Mouse (Mus musculus) macrophage (primary cell): ENCODE data around the gene Elavl2. TPM values are rescaled to one million over a fixed set of nuclear protein-coding genes. Genes with fewer than 3 reads are reported as not detected.

Experiments used
- H3K27ac ChIP-seq: fragments of 350-480 bp; formaldehyde crosslinking; 2 replicates; pipeline ENCODE4 v1.9.0; 2021
- H3K36me3 ChIP-seq: fragments of 350-480 bp; formaldehyde crosslinking; 2 replicates; pipeline ENCODE4 v1.9.0; 2021; ENCODE audit errors: inconsistent target
- H3K4me3 ChIP-seq: fragments of 350-480 bp; formaldehyde crosslinking; 2 replicates; pipeline ENCODE4 v1.9.0; 2021; ENCODE audit errors: inconsistent target
- H3K79me2 ChIP-seq: fragments of 350-480 bp; formaldehyde crosslinking; 2 replicates; pipeline ENCODE4 v1.9.0; 2021; ENCODE audit errors: inconsistent target
- WGBS: methylation state at CpG from one replicate; pipeline ENCODE4 v1.1.7; 2026; ENCODE audit warnings: inconsistent platforms; ENCODE audit not compliant: missing documents; 5-methylcytosine and 5-hydroxymethylcytosine counted together
- polyA plus RNA-seq: library from polyadenylated mRNA; stranded (reverse); fragments of 250-400 nt; gene quantifications from 3 replicates; pipeline ENCODE4 v1.2.4, GENCODE M21; 2018; ENCODE audit warnings: inconsistent platforms

Elavl2 gene
- polyA plus RNA-seq, 1 experiment from 2014 or later = not detected

DNA sequence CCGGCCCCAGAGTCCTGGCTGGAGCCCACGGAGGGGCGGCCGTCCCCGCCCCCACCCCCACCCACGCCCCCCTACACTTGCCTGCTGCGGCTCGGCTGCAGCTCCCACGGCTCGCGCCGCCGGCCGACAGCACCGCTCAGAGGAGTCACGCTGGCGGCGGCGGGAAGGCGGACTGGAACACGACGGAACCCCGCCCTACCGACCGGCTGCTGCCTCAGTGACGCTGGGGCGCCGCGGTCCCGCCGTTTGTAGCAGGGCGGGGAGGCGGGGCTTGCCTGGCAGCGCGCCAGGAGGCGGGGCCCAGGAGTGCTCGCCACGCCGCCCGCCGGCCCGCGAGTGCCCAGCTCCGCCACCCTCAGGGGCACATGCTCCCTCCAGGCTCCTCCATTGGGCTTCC is 28.8 kb downstream of the Elavl2 start:
- no peaks in the 10 kb centered on the region for H3K79me2 ChIP-seq
- 3% methylated on average over 41 of the region's 44 CpGs for WGBS
- no peak overlapping the region for H3K4me3 ChIP-seq
- no peaks in the 10 kb centered on the region for H3K36me3 ChIP-seq
- H3K27ac ChIP-seq = no peak overlapping the region

DNA sequence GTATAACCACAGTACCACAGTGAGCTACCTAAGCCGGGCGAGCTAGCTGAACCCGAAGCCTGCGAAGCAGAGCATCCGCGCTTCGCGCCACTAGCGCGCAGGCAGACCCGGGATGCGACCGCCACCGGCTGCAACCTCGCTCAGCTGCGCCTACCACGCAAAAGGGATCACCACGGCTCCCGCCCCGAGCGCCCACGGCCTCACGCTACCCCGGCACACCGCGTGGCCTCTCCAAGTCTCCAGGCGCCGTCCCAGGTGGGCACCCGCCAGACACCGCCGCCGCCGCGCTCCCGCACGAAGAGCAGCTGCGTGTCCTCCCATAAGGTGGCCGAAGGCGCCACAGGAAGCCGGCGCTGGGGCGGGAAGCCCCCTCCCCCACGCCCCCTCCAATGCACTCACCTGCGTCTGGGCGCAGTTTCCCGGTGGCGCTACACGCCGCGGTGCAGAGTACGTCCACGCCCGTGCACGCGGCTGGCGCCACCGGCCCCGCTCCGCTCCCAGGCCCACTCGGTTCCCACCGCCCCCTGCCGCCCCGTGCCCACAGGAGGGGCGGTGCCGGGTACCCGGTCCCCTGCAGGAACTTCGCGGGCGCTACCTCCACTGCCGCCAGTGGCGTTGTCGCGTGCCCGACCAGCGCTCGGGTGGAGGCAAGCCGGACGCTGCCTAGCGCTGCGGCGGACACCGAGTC is 29.3 kb downstream of the Elavl2 start:
- no peak overlapping the region for H3K27ac ChIP-seq
- H3K4me3 ChIP-seq = no peak overlapping the region
- 5% methylated on average over 82 of the region's 82 CpGs for WGBS
- H3K79me2 ChIP-seq = no peaks in the 10 kb centered on the region
- H3K36me3 ChIP-seq = no peaks in the 10 kb centered on the region

DNA sequence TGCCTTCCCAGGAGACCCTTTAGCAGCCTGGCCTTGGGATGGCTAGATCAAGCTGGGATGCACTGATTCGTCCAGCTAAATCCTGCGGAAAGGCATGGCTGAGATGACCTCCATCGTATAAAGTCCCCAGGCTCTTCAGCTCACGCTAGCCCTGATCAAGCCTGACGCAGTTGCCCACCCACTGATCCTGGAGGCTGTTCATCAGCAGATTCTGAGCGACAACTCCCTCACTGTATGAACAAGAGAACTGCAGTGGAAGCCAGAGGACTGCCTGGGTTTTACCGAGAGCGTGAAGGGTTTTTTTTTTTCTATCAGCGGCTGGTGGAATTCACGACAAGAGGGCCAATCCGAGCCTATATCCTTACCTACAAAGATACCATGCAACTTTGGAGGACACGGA is 35.3 kb downstream of the Elavl2 start:
- H3K79me2 ChIP-seq = no peaks in the 10 kb centered on the region
- WGBS = 85% methylated on average over 12 of the region's 12 CpGs
- H3K4me3 ChIP-seq = no peak overlapping the region
- H3K36me3 ChIP-seq = no peaks in the 10 kb centered on the region
- no peak overlapping the region for H3K27ac ChIP-seq

DNA sequence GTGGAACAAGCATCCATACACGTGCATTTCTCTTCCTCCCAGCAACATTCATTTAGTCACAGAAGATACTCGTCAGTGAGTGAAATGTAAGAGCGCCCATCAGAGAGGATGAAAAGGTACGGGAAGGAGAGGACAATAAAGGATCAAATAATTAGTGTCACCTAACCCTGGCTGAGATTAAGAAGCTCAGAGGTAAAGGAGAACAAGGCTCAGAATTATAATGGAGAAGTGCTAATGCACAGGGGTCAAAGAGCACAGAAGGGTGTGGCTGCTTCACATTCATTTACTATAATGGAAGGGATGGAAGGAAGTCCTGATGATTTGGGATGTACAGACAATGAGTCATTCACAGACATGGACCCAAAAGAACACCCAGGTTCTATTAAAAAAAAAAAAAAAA is 36.6 kb downstream of the Elavl2 start:
- WGBS = 87% methylated on average over 4 of the region's 4 CpGs
- Histone ChIP-seq H3K79me2 (no peaks in the 10 kb centered on the region), H3K4me3 (no peak overlapping the region), H3K36me3 (no peaks in the 10 kb centered on the region), H3K27ac (no peak overlapping the region)

DNA sequence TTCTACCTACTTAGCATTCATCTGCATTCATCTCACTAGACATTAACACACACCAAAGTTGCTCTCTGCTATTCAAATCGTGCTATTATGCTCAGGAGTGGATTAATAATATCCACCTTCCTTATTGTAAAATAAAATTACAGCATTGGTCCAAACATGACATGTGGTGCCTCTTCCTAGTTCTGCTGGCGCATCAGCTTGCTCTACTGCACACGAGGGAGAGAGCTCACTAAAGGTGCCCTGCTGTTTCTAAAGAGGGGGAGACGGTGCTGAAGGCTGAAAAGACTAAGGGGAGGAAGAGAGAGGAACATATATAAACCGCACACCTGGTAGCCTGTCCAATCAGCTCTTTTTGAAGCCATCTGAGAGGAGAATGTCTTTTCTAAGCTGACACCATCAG is 38.1 kb downstream of the Elavl2 start:
- 83% methylated on average over 5 of the region's 5 CpGs for WGBS
- Histone ChIP-seq H3K79me2 (no peaks in the 10 kb centered on the region), H3K4me3 (no peak overlapping the region), H3K36me3 (no peaks in the 10 kb centered on the region), H3K27ac (no peak overlapping the region)

DNA sequence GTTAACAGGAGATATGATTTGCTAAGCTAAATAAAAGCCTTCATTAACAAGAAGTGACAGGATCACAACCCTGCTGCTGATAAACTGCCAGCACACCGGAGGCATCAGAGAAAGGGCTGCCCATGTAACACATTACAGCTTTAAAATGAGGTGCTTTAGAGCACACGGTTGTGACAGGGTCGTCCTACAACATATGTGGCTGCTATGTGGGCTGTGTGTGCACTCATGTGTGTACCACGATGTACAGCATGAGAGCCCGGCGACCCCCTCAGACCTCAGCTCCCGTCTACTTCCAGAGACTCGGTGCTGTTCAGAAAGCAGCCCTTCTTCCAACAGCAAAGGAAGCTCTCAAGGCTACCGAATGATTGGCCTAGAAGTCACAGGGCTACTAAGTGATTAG is 47.4 kb downstream of the Elavl2 start:
- no peaks in the 10 kb centered on the region for H3K79me2 ChIP-seq
- H3K27ac ChIP-seq = no peak overlapping the region
- H3K36me3 ChIP-seq = no peaks in the 10 kb centered on the region
- no peak overlapping the region for H3K4me3 ChIP-seq
- 91% methylated on average over 9 of the region's 9 CpGs for WGBS

DNA sequence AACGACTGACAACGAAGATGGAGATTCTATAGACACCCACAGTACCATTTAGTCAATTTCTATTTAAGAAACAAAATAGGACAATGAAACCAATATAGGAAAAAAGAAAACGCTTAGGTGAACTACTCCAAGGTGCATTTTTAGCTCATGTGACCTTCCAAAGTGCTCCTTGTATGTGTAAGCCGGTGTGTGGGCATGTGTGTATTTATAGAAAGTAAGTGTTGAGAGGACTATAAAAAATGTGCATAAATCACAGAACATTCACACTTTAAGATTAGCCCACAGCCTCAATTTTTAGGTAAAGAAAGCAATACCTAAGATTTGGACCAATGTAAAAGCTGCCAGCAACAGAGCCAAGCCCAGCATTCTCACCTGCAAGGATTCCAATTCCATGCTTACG is 51.0 kb downstream of the Elavl2 start:
- no peaks in the 10 kb centered on the region for H3K79me2 ChIP-seq
- H3K36me3 ChIP-seq = no peaks in the 10 kb centered on the region
- H3K27ac ChIP-seq = no peak overlapping the region
- 86% methylated on average over 5 of the region's 5 CpGs for WGBS
- H3K4me3 ChIP-seq = no peak overlapping the region

DNA sequence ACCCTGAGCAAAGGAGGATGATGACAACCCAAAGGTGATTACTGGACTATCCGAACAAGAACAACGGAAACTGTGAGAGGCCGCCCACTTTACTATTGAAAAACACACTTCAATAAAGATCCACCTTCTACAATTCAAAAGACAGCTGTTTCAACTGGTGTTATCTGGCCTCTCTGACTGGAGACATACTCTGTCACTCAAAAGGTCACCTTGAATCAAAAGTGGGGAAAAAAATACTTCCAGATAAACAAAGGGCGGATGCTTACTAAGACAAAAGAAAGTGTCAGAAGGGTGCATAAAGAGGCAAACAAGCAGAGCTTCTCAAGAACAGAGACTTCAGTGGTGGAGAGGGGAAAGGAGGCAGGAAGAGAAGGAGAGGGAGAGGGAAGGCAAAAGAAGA is 66.4 kb downstream of the Elavl2 start:
- WGBS = 96% methylated on average over 4 of the region's 4 CpGs
- H3K4me3 ChIP-seq = no peak overlapping the region
- H3K27ac ChIP-seq = no peak overlapping the region

DNA sequence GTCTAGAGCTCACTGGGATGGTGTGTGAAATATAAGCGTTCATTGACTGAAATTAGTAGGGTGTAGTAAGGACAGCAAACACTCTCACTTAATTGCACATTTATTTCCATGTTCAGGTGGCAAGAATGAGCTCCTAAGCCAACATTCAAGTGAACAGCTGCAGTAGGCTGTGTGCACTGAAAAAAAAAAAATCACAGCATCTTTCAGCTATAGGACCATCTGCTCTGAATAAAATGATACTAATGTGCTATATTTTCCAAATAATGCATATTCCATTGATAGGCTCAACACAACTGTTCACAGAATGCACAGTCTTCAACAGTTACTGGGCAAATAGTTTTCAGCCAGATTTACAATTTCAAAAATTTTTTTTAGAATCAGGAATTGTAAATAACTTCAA is 89.8 kb downstream of the Elavl2 start:
- WGBS = 90% methylated on average over 1 of the region's 1 CpGs
- no peak overlapping the region for H3K27ac ChIP-seq
- H3K4me3 ChIP-seq = no peak overlapping the region
- H3K79me2 ChIP-seq = no peaks in the 10 kb centered on the region
- H3K36me3 ChIP-seq = no peaks in the 10 kb centered on the region

More for the DNA sequence above, 66.4 kb downstream of the Elavl2 start:
- Histone ChIP-seq H3K36me3 (no peaks in the 10 kb centered on the region), H3K79me2 (no peaks in the 10 kb centered on the region)

DNA sequence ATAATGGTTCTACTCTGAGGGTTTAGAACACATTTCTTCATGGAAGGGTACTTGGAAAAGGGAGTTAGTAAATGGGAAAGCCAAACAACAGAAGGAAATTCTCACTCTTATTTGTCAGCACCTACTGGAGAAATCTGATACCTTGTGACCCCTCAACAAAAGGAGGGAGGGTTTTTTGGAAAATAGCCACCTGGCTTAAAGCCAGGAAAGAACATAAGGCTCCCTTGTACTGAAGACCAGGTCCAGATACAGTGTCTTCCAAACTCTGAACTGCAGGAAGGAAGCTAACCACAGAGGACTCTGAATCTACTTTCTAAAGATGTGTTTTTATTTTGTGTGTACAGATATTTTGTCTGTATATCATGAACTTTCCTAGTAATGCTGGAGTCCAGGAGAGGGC is 102.9 kb downstream of the Elavl2 start:
- Histone ChIP-seq H3K36me3 (no peaks in the 10 kb centered on the region), H3K4me3 (no peak overlapping the region), H3K27ac (no peak overlapping the region), H3K79me2 (no peaks in the 10 kb centered on the region)

DNA sequence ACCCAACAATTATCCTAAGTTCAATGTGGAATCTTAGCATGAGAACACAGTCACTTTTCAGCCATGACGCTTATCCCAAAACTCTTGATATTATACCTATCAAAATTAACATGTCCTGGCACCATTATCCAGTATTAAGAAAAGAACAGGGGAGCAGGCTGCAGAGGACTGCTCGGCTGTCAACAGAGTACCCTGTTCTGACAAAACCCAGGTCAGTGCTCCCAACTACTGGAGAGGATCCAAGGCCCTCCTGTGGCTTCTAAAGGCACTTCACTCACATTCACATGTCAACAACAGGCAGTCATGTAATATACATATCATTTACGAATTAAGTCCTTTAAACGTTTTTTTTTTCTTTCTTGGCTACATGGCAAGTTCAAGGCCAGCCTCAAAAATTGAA is 105.3 kb downstream of the Elavl2 start:
- no peaks in the 10 kb centered on the region for H3K79me2 ChIP-seq
- no peaks in the 10 kb centered on the region for H3K36me3 ChIP-seq
- H3K4me3 ChIP-seq = no peak overlapping the region
- 87% methylated on average over 4 of the region's 4 CpGs for WGBS
- no peak overlapping the region for H3K27ac ChIP-seq

DNA sequence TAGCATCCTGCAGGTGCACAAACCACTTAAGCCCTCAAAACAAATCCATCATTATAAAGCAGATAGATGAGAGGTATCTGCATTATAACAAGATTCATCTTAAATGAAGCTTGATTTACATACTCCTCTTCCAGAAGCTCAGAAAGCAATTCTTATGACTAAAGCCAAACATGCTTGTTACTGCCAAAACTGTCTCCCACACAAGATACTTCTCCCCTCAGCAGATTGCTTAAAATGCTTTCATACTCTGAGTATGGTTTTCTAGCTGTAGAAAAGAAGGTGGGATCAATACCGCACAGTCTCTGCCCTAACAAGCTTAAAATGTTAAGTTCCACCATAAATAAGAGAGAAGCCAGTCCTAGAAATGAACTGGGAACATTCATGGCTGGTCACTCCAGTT is 109.1 kb downstream of the Elavl2 start:
- no peaks in the 10 kb centered on the region for H3K79me2 ChIP-seq
- H3K4me3 ChIP-seq = no peak overlapping the region
- H3K36me3 ChIP-seq = no peaks in the 10 kb centered on the region
- no peak overlapping the region for H3K27ac ChIP-seq
- WGBS = 92% methylated on average over 1 of the region's 1 CpGs

DNA sequence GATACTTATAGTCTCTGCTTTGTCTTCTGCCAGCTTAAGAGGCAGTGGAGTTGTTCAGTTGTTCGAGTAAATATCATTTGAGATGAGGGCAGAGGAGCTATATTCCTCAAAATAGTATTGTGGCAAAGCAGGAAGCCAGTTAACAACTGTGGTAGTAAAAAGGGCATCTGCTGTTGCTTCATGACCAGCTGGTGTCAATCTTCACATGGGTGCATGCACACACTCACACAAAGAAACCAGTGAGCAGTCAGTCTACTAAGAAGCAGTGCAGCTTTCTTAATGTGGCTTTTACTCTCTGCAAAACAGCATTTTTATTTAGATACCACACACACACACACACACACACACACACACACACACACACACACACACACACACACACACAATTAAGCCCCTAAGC is 110.2 kb downstream of the Elavl2 start:
- no peaks in the 10 kb centered on the region for H3K79me2 ChIP-seq
- H3K27ac ChIP-seq = no peak overlapping the region
- no peak overlapping the region for H3K4me3 ChIP-seq
- 45% methylated on average over 1 of the region's 1 CpGs for WGBS
- no peaks in the 10 kb centered on the region for H3K36me3 ChIP-seq

DNA sequence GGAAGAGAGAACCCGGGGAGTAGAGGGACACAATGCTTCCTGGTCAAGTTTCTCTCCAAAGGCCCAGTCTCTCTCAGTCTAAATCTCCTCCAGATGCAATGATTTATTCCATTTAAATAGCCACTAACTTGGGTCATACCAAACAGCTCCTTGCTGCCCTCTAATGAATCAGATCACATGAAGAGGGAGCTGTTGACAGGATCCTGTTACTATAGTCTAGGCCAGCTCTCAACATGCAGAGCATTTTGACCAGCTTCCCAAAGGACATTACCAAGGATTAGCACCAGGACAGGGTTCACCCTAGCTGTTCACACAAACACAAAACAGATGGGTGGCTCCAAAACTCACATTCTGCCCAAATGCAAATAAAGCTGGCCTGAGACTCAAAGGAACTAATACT is 111.4 kb downstream of the Elavl2 start:
- WGBS = 67% methylated on average over 1 of the region's 1 CpGs
- no peaks in the 10 kb centered on the region for H3K79me2 ChIP-seq
- no peaks in the 10 kb centered on the region for H3K36me3 ChIP-seq
- no peak overlapping the region for H3K27ac ChIP-seq
- no peak overlapping the region for H3K4me3 ChIP-seq

DNA sequence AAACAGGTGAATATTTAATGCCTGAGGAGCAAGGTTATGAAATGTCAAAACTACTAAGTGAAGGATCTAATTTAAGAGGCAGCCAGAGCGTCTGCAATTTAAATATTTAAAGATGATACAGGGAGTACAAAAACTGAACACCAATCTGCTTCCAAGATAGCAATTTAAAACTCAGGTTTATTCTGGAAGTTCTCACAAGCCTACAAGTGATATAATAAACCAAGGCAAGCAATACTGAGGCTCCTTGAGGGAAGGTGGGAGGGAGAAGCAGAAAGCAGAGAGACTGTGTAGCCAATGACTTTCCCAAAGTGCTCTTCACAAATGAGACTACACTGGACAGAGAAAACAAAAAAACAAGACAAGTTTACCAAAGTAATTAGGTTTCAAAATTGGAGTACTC is 132.2 kb downstream of the Elavl2 start:
- 93% methylated on average over 1 of the region's 1 CpGs for WGBS

DNA sequence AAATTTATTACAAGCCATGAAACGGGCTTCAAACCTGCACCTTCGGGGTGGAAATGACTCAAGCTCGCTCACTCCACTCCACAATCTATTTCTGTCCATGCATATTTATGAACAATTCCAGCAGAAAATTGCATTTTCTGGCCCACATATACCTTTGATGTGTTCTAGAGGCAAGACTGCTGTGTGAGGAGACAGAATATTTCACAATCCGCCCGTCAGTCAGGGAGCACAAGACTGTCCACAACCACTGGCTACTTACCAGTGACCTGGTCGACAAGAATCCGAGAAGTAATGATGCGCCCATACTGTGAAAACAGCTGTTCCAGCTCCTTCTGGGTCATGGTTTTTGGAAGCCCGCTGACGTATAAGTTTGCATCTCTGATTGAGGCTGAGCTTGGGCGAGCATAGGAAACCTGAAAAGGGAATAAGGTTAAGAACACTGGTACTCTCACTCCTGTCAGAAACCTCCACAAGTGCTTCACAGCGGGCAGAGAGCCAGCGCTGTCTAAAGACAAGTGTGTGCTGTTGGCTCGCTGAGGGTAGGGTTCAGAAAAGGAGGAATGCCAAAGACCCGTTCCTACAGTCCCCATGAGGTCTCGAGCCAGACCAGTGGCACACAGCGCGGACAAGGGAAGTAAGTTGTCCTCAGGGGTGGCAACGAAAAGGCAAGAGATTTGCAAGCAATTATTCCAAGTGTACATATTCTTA is 136.7 kb downstream of the Elavl2 start:
- H3K27ac ChIP-seq = no peak overlapping the region
- no peaks in the 10 kb centered on the region for H3K79me2 ChIP-seq

More for the DNA sequence above, 132.2 kb downstream of the Elavl2 start:
- Histone ChIP-seq H3K36me3 (no peaks in the 10 kb centered on the region), H3K27ac (no peak overlapping the region), H3K79me2 (no peaks in the 10 kb centered on the region), H3K4me3 (no peak overlapping the region)

More for the DNA sequence above, 136.7 kb downstream of the Elavl2 start:
- Histone ChIP-seq H3K36me3 (no peaks in the 10 kb centered on the region), H3K4me3 (no peak overlapping the region)
- WGBS = 89% methylated on average over 19 of the region's 19 CpGs
